Mouse (Mus musculus) C3H10T1/2 (cell line): ENCODE measurements around the gene Xlr3a. TPM values are rescaled to one million over a fixed set of nuclear protein-coding genes. Genes with fewer than 3 reads are reported as not detected.

Experiments
- polyA plus RNA-seq, 2 experiments: library from polyadenylated mRNA; unstranded; fragments of >200 nt; fragmentation: generic; extraction: Trizol; gene quantifications; one replicate each; pipeline ENCODE4 v1.2.1; 2012; ENCODE audit warnings: missing spikeins in 2 of 2

Gene Xlr3a
- polyA plus RNA-seq: under 1 TPM; 0.08 to 0.30 TPM

DNA sequence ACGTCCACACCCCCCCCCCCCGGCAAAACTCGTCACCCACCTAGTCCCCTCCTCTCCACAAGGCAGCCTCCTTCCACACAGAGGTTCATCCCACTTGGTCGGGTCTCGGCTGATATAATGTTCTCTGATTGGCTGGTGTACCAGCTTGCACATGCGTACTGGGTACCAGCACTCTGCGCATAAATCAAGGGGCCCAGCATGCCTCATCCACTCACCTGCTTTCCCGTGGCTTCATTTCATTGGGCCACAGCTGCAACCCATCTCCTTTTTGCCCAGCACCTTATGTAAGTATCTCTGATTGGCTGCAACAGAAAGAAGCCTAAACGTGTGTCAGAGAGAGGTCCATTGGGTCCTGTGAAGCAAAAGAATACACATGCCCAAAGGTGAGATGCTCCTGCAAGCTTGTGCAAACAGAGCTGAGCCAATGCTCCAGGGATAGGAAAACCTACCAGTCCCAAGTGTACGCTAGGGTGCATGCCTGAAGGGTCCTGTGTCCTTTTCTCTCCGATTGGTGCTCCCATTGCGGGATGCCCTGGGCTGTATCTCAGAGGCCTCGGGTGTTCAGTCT is at the start of gene Xlr3a:
Gene Xlr3a (minus strand): TSS at position 155 of the 568 bp plus-strand sequence.

GRCm38 (mm10) chrX:73116747-73117146 is 19.9 kb upstream of the Xlr3a start, which contains the start of gene Gm14685:
TSS of gene Gm14685 (plus strand) at chrX:73117047.

GRCm38 (mm10) chrX:73082267-73083055 is 14.4 kb downstream of the Xlr3a start, which contains the start of gene Xlr4a:
TSS of gene Xlr4a (minus strand) at chrX:73082478.

GRCm38 (mm10) chrX:73064415-73064793 is 32.5 kb downstream of the Xlr3a start, which contains the start of gene Pnma3:
TSS of gene Pnma3 (plus strand) at chrX:73064787.

GRCm38 (mm10) chrX:73037003-73037402 is 59.9 kb downstream of the Xlr3a start, which contains the start of gene Pnma5:
TSS of gene Pnma5 (minus strand) at chrX:73037103.

Other genes with a start within 250 kb of the Xlr3a start
- 10 to 100 TPM in 1 of 2 experiments, 1 to 10 TPM in 1; 2.9 to 35.3 TPM for gene Cetn2, start 178.7 kb downstream of the Xlr3a start, polyA plus RNA-seq
- gene Nsdhl, start 178.5 kb downstream of the Xlr3a start, polyA plus RNA-seq: 10 to 100 TPM; 13.5 to 36.9 TPM
- gene Zfp185, start 109.8 kb downstream of the Xlr3a start, polyA plus RNA-seq: under 1 TPM in 1 of 2 experiments, not detected in 1; 0.04 TPM
- gene Pnma5, start 60.0 kb downstream of the Xlr3a start, polyA plus RNA-seq: under 1 TPM; 0.05 to 0.25 TPM
- not detected for gene Pnma3, start 32.3 kb downstream of the Xlr3a start, polyA plus RNA-seq
- not detected for gene Xlr4a, start 14.6 kb downstream of the Xlr3a start, polyA plus RNA-seq
- not detected for gene Gm14685, start 20.0 kb upstream of the Xlr3a start, polyA plus RNA-seq
- not detected for gene Xlr5b, start 51.7 kb upstream of the Xlr3a start, polyA plus RNA-seq
- not detected for gene DXBay18, start 52.4 kb upstream of the Xlr3a start, polyA plus RNA-seq
- gene Spin2d, start 79.9 kb upstream of the Xlr3a start, polyA plus RNA-seq: not detected
- gene Xlr3b, start 95.1 kb upstream of the Xlr3a start, polyA plus RNA-seq: not detected
- gene Xlr4b, start 117.2 kb upstream of the Xlr3a start, polyA plus RNA-seq: not detected
- gene F8a, start 131.2 kb upstream of the Xlr3a start, polyA plus RNA-seq: 1 to 10 TPM; 5.0 to 6.2 TPM
- not detected for gene Xlr4c, start 146.0 kb upstream of the Xlr3a start, polyA plus RNA-seq
- gene Xlr3c, start 168.3 kb upstream of the Xlr3a start, polyA plus RNA-seq: under 1 TPM; 0.04 TPM
- not detected for gene Xlr5a, start 195.9 kb upstream of the Xlr3a start, polyA plus RNA-seq
- not detected for gene Xlr5c, start 195.9 kb upstream of the Xlr3a start, polyA plus RNA-seq
- not detected for gene Gm45015, start 239.7 kb upstream of the Xlr3a start, polyA plus RNA-seq
- gene Zfp275, start 245.5 kb upstream of the Xlr3a start, polyA plus RNA-seq: 1 to 10 TPM in 1 of 2 experiments, under 1 TPM in 1; 0.81 to 6.2 TPM